Mouse (Mus musculus): ENCODE measurements around the gene Apoe.

DNA sequence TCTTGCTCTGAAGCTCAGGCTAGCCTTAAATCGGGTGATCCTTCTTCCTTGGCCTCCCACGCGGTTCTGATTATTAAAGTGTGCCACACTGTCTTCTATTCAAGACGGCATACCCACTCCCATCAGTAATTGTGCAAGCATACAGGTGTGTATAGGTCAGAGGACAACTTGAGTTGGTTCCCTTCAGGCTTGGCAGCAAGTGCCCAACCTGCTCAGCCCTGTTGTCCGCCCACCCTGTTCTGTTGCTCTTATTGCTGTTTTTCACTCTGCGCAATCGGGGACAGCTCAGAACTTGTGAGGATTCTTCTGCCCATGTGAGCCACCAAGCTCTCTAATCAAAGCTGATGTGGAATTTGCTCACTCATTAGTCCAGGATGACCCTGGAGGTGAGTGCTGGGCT lies 6.3 kb upstream of the Apoe start:
- TF ChIP-seq POLR2A (IDR thresholded peaks at IDR 0.05; ENCODE audit: borderline replicate concordance, control insufficient read depth, low read depth, low read length) (no peak), CTCF (IDR thresholded peaks at IDR 0.05; ENCODE audit: control insufficient read depth, insufficient read depth, low read length) (no peak)
